Mouse (Mus musculus): ENCODE measurements around the gene Nwd1.

The Nwd1 gene

GRCm38 (mm10) chr8:72698349-72698926, 51.9 kb downstream of the Nwd1 start:
- no peak for DNase-seq (ENCODE audit: low read depth, low spot score)

- no peak for DNase-seq (ENCODE audit: low read depth, low spot score)
Measured at GRCm38 (mm10) chr8:72712569-72712968, 66.1 kb downstream of the Nwd1 start.

- DNase-seq (ENCODE audit: low read depth, low spot score): no peak
Measured at GRCm38 (mm10) chr8:72716594-72716993, 70.1 kb downstream of the Nwd1 start.

- DNase-seq (ENCODE audit: low read depth, low spot score): no peak
Measured at GRCm38 (mm10) chr8:72720541-72720940, 74.0 kb downstream of the Nwd1 start.

- DNase-seq (ENCODE audit: low read depth, low spot score): peak; percentile 75
Measured at GRCm38 (mm10) chr8:72722769-72723650, 76.5 kb downstream of the Nwd1 start, which contains the start of gene Sin3b. Sin3b (plus strand) TSS chr8:72723285.

- no peak for DNase-seq (ENCODE audit: low read depth, low spot score)
Measured at GRCm38 (mm10) chr8:72723651-72724001, 77.1 kb downstream of the Nwd1 start.

GRCm38 (mm10) chr8:72728636-72729035, 82.1 kb downstream of the Nwd1 start:
- DNase-seq (ENCODE audit: low read depth, low spot score): no peak

- DNase-seq (ENCODE audit: low read depth, low spot score): no peak
Measured at GRCm38 (mm10) chr8:72735001-72735400, 88.5 kb downstream of the Nwd1 start.

GRCm38 (mm10) chr8:72736868-72737267, 90.4 kb downstream of the Nwd1 start:
- DNase-seq (ENCODE audit: low read depth, low spot score): no peak

- no peak for DNase-seq (ENCODE audit: low read depth, low spot score)
Measured at GRCm38 (mm10) chr8:72746061-72746460, 99.5 kb downstream of the Nwd1 start.

GRCm38 (mm10) chr8:72749846-72750245, 103.3 kb downstream of the Nwd1 start:
- no peak for DNase-seq (ENCODE audit: low read depth, low spot score)

GRCm38 (mm10) chr8:72750266-72750665, 103.8 kb downstream of the Nwd1 start:
- no peak for DNase-seq (ENCODE audit: low read depth, low spot score)

GRCm38 (mm10) chr8:72751126-72751525, 104.6 kb downstream of the Nwd1 start:
- no peak for DNase-seq (ENCODE audit: low read depth, low spot score)

- no peak for DNase-seq (ENCODE audit: low read depth, low spot score)
Measured at GRCm38 (mm10) chr8:72752289-72752688, 105.8 kb downstream of the Nwd1 start.

- DNase-seq (ENCODE audit: low read depth, low spot score): no peak
Measured at GRCm38 (mm10) chr8:72753165-72753564, 106.7 kb downstream of the Nwd1 start.

- no peak for DNase-seq (ENCODE audit: low read depth, low spot score)
Measured at GRCm38 (mm10) chr8:72753781-72754180, 107.3 kb downstream of the Nwd1 start.

GRCm38 (mm10) chr8:72756031-72756430, 109.5 kb downstream of the Nwd1 start:
- DNase-seq (ENCODE audit: low read depth, low spot score): no peak

- no peak for DNase-seq (ENCODE audit: low read depth, low spot score)
Measured at GRCm38 (mm10) chr8:72756771-72757390, 110.4 kb downstream of the Nwd1 start.

- no peak for DNase-seq (ENCODE audit: low read depth, low spot score)
Measured at GRCm38 (mm10) chr8:72757426-72758195, 111.1 kb downstream of the Nwd1 start.

GRCm38 (mm10) chr8:72758310-72758709, 111.8 kb downstream of the Nwd1 start:
- no peak for DNase-seq (ENCODE audit: low read depth, low spot score)

GRCm38 (mm10) chr8:72760216-72760615, 113.7 kb downstream of the Nwd1 start:
- no peak for DNase-seq (ENCODE audit: low read depth, low spot score)
